Mouse (Mus musculus) neutrophil, adult 5-6 weeks (primary cell): ENCODE data around the gene Nckipsd. TPM values are rescaled to one million over a fixed set of nuclear protein-coding genes. Genes with fewer than 3 reads are reported as not detected.

Experiments used
- ATAC-seq: fragments of 151-379, 151-347 bp; 2 replicates; pipeline ENCODE4 v1.8.0; 2017; ENCODE audit warnings: mild to moderate bottlenecking, moderate TSS enrichment; ENCODE audit not compliant: insufficient number of reproducible peaks, poor library complexity, low FRiP score, severe bottlenecking; ENCODE audit errors: extremely low read depth
- total RNA-seq: library from RNA; stranded (forward); fragments of 200-1000 nt; gene quantifications from 2 replicates; pipeline ENCODE4 v1.2.3, GENCODE M21; 2017

Nckipsd gene
- total RNA-seq, 1 experiment from 2014 or later, result 11.3 TPM

DNA sequence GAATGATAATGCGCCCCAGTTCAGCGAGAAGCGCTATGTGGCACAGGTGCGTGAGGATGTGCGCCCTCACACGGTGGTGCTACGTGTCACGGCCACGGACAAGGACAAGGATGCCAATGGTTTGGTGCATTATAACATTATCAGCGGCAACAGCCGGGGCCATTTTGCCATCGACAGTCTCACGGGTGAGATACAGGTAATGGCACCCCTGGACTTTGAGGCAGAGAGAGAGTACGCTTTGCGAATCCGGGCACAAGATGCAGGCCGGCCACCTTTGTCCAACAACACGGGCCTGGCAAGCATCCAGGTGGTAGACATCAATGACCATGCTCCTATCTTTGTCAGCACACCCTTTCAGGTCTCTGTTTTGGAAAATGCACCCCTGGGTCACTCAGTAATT is 19.7 kb downstream of the Nckipsd start:
- no peak for ATAC-seq

DNA sequence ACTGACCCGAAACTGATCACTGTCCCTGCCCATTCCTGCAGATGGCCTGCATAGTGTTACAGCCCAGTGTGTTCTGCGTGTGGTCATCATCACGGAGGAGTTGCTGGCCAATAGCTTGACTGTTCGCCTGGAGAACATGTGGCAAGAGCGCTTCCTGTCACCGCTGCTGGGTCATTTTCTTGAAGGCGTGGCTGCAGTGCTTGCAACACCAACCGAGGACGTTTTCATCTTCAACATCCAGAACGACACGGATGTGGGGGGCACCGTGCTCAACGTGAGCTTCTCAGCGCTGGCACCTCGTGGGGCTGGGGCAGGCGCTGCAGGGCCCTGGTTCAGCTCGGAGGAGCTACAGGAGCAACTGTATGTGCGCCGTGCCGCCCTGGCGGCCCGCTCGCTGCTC is 23.5 kb downstream of the Nckipsd start:
- ATAC-seq, result peak; percentile 60

DNA sequence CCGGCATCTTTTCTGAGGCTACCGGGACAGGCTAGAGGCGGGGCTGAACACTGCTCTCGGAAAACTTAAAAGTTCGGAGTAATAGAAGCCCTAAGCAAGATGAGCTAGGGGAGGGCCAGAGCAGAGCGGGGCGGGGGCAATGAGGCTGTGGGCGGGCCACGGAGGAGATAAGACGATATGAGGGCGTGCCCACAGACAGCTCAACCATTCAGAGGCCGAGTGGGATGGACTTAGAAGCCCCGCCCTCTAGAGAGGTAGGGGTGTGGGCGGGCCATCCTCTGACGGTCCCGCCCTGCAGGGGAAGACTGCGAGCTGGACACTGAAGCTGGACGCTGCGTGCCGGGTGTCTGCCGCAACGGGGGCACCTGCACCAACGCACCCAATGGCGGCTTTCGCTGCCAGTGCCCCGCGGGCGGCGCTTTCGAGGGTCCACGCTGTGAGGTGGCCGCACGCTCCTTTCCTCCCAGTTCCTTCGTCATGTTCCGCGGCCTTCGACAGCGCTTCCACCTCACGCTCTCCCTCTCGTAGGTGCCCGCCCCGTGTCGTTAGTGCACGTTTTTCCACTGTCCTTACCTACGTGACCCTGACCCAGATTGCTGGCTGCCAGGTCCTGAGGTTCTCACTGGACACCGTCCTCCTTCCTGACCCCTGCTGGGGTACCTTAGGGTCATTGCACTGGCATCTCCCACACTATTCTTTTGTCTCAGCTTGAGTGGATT is 24.4 kb downstream of the Nckipsd start:
- peak; percentile 90 for ATAC-seq

DNA sequence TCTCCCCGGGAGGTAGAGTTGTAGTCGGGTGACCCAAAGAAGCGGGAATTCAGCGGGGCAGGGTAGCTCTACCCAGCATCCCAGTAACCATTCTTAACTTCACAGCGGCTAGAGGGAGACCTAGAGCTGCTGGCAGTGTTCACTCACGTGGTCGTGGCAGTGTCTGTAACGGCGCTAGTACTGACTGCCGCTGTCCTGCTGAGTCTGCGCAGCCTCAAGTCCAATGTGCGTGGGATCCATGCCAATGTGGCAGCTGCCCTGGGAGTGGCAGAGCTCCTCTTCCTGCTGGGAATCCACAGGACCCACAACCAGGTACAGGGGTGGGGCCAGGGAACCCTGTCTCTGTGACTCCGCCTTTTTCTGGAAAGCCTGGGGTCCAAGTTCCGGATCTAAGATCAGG is 34.8 kb downstream of the Nckipsd start:
- ATAC-seq, result no peak

DNA sequence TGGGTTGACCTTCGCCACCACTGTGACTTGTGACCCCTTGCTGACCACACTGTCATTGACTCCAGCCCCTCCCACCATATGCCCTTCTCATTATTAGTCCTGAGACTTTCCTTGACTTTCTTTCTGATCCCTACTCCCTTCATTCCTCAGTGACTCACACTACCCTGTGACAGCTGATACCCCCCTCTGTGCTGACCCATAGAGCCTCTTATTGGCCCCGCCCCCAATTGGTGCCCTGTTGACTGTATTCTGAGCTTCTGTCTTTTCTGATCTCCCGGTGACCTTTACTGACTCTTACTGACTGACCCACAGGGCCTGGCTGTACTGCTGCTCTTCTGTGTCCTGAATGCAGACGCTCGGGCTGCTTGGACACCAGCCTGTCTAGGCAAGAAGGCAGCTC is 37.2 kb downstream of the Nckipsd start:
- no peak for ATAC-seq

DNA sequence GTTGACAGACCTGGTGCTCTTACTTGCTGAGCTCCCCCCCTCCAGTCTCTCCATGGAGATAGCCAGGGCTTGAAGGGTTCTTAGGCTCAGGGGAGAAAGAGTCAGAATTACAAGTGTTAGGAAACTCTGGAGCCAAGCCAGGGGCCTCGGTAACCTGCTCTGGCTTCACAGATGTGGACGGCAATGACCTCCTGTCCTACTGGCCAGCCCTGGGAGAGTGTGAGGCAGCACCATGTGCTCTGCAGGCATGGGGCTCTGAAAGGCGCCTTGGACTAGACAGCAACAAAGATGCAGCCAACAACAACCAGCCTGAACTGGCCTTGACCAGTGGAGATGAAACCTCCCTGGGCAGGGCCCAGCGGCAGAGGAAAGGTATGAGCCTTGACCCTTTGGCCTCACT is 39.2 kb downstream of the Nckipsd start:
- no peak for ATAC-seq

DNA sequence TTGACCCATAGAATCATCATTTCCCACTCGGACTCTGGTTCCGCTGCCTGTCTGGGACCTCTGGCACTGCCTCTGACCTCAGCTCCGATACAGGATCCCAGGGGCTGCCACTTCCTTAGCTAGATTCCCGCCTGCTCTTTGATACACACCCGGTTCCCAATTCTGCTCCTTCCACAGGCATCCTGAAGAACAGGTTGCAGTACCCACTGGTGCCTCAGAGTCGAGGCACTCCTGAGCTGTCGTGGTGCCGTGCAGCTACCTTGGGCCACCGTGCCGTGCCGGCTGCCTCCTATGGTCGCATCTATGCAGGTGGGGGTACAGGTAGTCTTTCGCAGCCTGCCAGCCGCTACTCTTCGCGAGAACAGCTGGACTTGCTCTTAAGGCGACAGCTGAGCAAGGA is 40.3 kb downstream of the Nckipsd start:
- no peak for ATAC-seq

DNA sequence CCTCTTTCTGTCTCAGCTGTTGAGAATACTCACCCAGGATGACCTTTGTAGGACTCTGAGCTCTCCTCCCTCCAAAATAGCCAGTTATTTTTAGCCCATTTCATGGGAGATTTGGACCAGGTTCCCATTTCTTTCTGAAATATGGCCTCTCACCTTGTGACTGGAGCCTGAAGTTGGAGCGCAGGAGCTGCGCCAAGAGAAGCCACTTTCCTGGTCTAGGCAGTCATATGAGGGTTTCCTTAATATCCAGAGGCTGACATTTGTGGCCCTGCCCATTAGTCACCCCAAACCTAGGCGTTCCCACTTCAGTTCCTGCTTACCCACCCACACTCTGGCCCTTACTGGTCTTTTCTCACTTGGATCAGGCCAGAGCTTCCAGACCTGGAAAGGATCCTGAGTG is 44.8 kb downstream of the Nckipsd start, which contains the start of gene Slc26a6:
TSS of gene Slc26a6 (plus strand) at position 308 of the 400 bp plus-strand sequence.
- no peak for ATAC-seq

DNA sequence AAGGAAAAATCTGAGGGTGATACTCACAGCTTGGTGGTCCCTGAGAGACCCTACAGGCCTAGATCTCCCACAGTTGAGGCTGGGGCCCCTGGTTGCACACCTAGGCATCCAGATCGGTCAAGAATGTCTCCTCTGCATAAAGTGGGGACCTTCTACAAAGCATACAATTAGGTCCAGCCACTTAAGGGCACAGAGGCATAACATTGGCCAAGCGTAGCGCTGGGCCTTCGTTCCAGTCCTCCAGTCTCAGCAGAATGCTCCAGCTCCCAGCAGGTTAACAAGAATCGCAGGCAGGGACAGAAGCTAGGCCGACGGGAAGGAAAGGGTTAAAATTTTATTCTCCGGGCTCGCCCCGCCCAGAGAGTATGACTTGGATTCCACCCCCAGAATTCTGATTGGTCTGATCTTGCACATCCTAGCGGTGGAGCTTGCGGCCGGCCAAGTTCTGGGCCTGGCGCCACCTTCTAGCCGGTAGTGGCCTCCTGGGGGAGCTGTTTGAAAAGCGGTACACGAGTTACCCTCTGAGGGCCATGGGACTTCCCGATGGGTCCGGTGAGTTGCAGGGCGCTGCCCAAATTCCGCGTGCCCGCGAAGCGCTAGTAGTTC is 45.6 kb downstream of the Nckipsd start:
- ATAC-seq, result peak; percentile 84

DNA sequence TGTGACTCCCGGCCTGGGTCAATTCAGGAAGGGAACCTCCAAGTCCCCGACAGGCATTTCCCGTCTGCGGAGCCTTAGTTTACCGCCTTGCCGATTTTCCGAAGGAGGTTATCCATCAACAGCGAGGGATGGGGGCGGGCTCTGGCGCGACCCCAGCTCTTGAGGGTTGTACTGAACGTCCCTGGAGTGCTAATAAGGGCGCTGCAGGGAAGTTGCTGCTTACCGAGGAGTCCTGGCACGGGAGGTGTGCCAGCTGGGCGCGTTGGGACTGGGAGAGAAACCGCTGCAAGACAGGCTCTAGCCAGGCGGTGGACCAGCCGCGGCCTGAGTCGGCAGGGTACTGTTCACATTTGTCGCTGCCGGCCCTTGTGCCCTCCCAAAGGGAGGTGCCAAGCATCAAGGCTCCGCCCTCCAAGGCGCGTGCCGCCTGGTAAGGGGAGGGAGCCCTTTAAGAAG is 46.1 kb downstream of the Nckipsd start:
- peak; percentile 66 for ATAC-seq

DNA sequence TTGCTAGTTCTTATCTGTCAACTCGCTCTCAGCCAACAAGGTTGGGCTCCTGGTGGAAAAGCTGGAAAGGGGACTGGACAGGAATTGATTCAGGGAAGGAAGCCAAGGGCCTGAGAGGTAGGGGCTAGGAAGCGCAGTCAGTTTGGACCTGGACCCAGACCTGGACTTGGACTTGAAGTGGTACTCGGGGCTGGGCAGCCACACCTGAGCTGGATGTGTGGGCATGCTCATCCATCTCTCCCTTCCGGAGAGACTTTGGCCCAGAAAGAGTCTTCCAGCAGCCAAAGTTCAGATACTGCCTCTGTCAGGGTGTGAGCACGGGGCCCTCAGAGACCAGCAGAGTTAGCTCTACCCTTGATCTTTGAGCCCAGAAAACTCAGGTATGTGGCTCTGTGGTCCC is 47.2 kb downstream of the Nckipsd start:
- ATAC-seq, result no peak

DNA sequence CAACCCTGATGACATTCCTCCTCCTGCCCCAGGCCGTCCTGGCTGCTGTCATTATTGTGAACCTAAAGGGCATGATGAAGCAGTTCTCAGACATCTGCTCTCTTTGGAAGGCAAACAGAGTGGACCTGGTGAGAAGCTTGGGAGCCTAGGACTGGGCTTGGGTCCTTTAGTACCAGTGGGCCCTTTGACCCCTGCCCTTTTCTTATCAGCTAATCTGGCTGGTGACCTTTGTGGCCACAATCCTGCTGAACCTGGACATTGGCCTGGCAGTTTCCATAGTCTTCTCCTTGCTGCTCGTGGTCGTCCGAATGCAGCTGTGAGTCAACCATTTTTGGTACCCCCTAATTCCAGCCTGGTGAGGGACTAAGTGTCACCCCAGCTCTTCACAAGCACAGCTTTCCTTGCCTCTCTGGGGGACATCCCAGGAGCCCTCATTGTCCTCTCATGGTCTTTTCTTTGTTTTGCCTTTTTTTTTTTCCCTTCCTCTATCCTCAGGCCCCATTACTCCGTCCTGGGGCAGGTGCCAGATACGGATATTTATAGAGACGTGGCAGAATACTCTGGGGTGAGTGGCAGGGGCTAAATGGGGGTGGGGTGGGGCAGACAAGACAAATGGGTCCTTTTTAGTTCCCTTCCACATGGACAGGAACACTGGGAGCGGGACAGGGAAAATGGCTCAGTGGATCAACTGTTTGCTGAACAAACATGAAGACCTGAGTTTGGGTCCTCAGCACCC is 50.8 kb downstream of the Nckipsd start:
- ATAC-seq, result no peak

Other genes with a start within 250 kb of the Nckipsd start
- gene Impdh2, start 248.1 kb upstream of the Nckipsd start, total RNA-seq, result 61.0 and 75.5 TPM in 2 replicates
- gene Ndufaf3, start 240.9 kb upstream of the Nckipsd start, total RNA-seq, result 15.5 and 17.0 TPM in 2 replicates
- 70.9 and 104 TPM in 2 replicates for gene Dalrd3, start 238.5 kb upstream of the Nckipsd start, total RNA-seq
- gene Wdr6, start 229.6 kb upstream of the Nckipsd start, total RNA-seq, result 12.8 and 15.6 TPM in 2 replicates
- 0.58 and 0.61 TPM in 2 replicates for gene P4htm, start 210.7 kb upstream of the Nckipsd start, total RNA-seq
- 135 and 143 TPM in 2 replicates for gene Arih2, start 159.0 kb upstream of the Nckipsd start, total RNA-seq
- gene Slc25a20, start 146.3 kb upstream of the Nckipsd start, total RNA-seq, result 39.0 and 43.9 TPM in 2 replicates
- gene Prkar2a, start 119.1 kb upstream of the Nckipsd start, total RNA-seq, result 5.0 and 8.2 TPM in 2 replicates
- gene Ip6k2, start 24.6 kb upstream of the Nckipsd start, total RNA-seq, result 70.6 and 87.9 TPM in 2 replicates
- gene Celsr3, start 18.0 kb downstream of the Nckipsd start, total RNA-seq, result 2.1 and 2.5 TPM in 2 replicates
- gene Slc26a6, start 44.9 kb downstream of the Nckipsd start, total RNA-seq, result 2.4 and 8.5 TPM in 2 replicates
- not detected in 2 replicates for gene Tmem89, start 106.3 kb downstream of the Nckipsd start, total RNA-seq
- 82.3 and 109 TPM in 2 replicates for gene Uqcrc1, start 128.3 kb downstream of the Nckipsd start, total RNA-seq
- gene Col7a1, start 145.2 kb downstream of the Nckipsd start, total RNA-seq, result 2.0 and 2.3 TPM in 2 replicates
- gene Ucn2, start 177.6 kb downstream of the Nckipsd start, total RNA-seq, result 0.49 TPM in 1 of 2 replicates, not detected in the other
- gene Pfkfb4, start 183.4 kb downstream of the Nckipsd start, total RNA-seq, result 147 and 153 TPM in 2 replicates
- 1,927 and 2,078 TPM in 2 replicates for gene Shisa5, start 230.2 kb downstream of the Nckipsd start, total RNA-seq